Mouse (Mus musculus) testis, adult 2 months (tissue): ENCODE data around the gene Tbcc. TPM values are rescaled to one million over a fixed set of nuclear protein-coding genes. Genes with fewer than 3 reads are reported as not detected.

ENCODE experiments used
- H3K27ac ChIP-seq: fragments of 200-500 bp; 2 replicates; pipeline ENCODE4 v1.5.1; 2012; ENCODE audit warnings: low read depth, low read length; ENCODE audit not compliant: control insufficient read depth, insufficient read depth
- H3K27me3 ChIP-seq: fragments of 200-500 bp; 2 replicates; pipeline ENCODE4 v1.6.1; 2012; ENCODE audit warnings: mild to moderate bottlenecking, low read length, moderate library complexity; ENCODE audit not compliant: control insufficient read depth, insufficient read depth
- H3K36me3 ChIP-seq: fragments of 200-500 bp; 2 replicates; pipeline ENCODE4 v1.6.1; 2012; ENCODE audit warnings: mild to moderate bottlenecking, low read length; ENCODE audit not compliant: control insufficient read depth, insufficient read depth
- H3K4me1 ChIP-seq: fragments of 200-500 bp; 2 replicates; pipeline ENCODE4 v1.6.1; 2012; ENCODE audit warnings: low read length; ENCODE audit not compliant: control insufficient read depth, insufficient read depth
- H3K4me3 ChIP-seq: fragments of 200-500 bp; 2 replicates; pipeline ENCODE4 v1.5.1; 2012; ENCODE audit warnings: low read depth, mild to moderate bottlenecking, low read length, moderate library complexity, mixed read lengths; ENCODE audit not compliant: control insufficient read depth
- CTCF ChIP-seq: fragments of 200-500 bp; IDR thresholded peaks from 2 replicates; pipeline ENCODE4 v1.5.1; 2012; ENCODE audit warnings: low read depth, mild to moderate bottlenecking, inconsistent platforms, low read length, moderate library complexity; ENCODE audit not compliant: control insufficient read depth, insufficient read depth, insufficient replicate concordance
- POLR2A ChIP-seq: fragments of 200-500 bp; IDR thresholded peaks from 2 replicates; pipeline ENCODE4 v1.6.1; 2012; ENCODE audit warnings: low read depth, mild to moderate bottlenecking, inconsistent platforms, low read length, moderate library complexity; ENCODE audit not compliant: control insufficient read depth
- polyA plus RNA-seq: library from polyadenylated mRNA; depleted of rRNA; stranded (reverse); fragments of >200 nt; gene quantifications from 2 replicates; pipeline ENCODE4 v1.2.3, GENCODE M21; 2012

Tbcc gene
- polyA plus RNA-seq, 1 experiment = 54.5 TPM

DNA sequence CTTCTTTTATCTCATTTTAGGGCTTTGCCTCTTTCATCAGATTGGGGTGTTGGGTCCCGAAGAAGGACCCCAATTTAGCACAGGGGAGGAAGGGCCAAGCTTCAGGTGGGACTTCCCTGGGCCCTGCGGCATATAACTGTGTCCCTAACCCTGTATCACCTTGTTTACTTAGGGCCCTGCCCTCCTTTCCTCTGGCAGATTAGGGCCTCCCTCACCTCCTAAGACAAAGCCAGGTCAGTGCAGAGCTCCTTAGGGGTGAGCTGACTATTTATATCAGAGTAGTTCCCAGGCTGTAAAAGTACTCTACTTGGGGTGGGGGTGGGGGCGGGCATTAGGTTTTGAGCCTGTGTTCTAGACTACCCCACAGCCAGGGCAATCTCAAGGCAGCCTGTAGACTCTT lies 24.6 kb downstream of the Tbcc start:
- no peaks in the 10 kb centered on the region for H3K36me3 ChIP-seq
- no peak for TF ChIP-seq POLR2A
- TF ChIP-seq CTCF = no peak
- H3K27ac ChIP-seq = no peak overlapping the region
- H3K27me3 ChIP-seq = no peaks in the 10 kb centered on the region
- H3K4me3 ChIP-seq = no peak overlapping the region
- peaks cover 8% of the 10 kb centered on the region for H3K4me1 ChIP-seq

DNA sequence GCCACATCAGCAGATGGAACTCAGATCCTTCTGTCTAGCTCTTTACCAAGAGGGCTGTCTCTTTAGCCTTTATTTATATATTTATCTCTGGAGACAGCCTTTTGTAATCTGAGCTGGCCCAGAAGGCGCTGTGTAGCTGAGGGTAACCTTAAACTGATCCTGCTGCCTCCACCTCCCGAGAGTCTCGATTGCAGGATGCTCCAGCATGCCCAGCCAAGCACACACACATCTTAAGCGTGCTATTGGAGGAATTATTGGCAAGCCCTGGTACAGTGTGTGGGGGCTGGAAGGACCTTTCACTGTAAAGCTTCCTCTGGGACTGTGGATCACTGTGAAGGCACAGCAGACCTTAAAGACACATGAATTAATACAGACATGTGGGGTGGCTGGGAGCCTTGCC lies 28.5 kb downstream of the Tbcc start:
- Histone ChIP-seq H3K4me1 (peaks cover 4% of the 10 kb centered on the region), H3K4me3 (no peak overlapping the region), H3K36me3 (no peaks in the 10 kb centered on the region), H3K27me3 (no peaks in the 10 kb centered on the region), H3K27ac (no peak overlapping the region)
- TF ChIP-seq POLR2A (no peak), CTCF (no peak)

GRCm38 (mm10) chr17:46920855-46921254 lies 30.4 kb downstream of the Tbcc start:
- no peaks in the 10 kb centered on the region for H3K27me3 ChIP-seq
- H3K4me1 ChIP-seq = peaks cover 4% of the 10 kb centered on the region
- H3K36me3 ChIP-seq = no peaks in the 10 kb centered on the region
- no peak overlapping the region for H3K4me3 ChIP-seq
- TF ChIP-seq CTCF = no peak
- TF ChIP-seq POLR2A = no peak
- H3K27ac ChIP-seq = no peak overlapping the region

- TF ChIP-seq CTCF (no peak), POLR2A (no peak)
- Histone ChIP-seq H3K36me3 (no peaks in the 10 kb centered on the region), H3K4me1 (no peaks in the 10 kb centered on the region; the same call in 1 of the 2 replicates), H3K27me3 (no peaks in the 10 kb centered on the region), H3K4me3 (no peak overlapping the region), H3K27ac (no peak overlapping the region)
Observed at GRCm38 (mm10) chr17:46926192-46926591, 35.7 kb downstream of the Tbcc start.

- Histone ChIP-seq H3K4me1 (no peaks in the 10 kb centered on the region; the same call in 1 of the 2 replicates), H3K36me3 (no peaks in the 10 kb centered on the region), H3K4me3 (no peak overlapping the region), H3K27ac (no peak overlapping the region), H3K27me3 (no peaks in the 10 kb centered on the region)
- TF ChIP-seq POLR2A (no peak), CTCF (no peak)
Observed at GRCm38 (mm10) chr17:46926941-46927340, 36.5 kb downstream of the Tbcc start.

- Histone ChIP-seq H3K27me3 (no peaks in the 10 kb centered on the region), H3K27ac (no peak overlapping the region), H3K4me3 (no peak overlapping the region), H3K4me1 (no peaks in the 10 kb centered on the region; the same call in 1 of the 2 replicates), H3K36me3 (no peaks in the 10 kb centered on the region)
- TF ChIP-seq POLR2A (no peak), CTCF (no peak)
Observed at GRCm38 (mm10) chr17:46927781-46928180, 37.3 kb downstream of the Tbcc start.

DNA sequence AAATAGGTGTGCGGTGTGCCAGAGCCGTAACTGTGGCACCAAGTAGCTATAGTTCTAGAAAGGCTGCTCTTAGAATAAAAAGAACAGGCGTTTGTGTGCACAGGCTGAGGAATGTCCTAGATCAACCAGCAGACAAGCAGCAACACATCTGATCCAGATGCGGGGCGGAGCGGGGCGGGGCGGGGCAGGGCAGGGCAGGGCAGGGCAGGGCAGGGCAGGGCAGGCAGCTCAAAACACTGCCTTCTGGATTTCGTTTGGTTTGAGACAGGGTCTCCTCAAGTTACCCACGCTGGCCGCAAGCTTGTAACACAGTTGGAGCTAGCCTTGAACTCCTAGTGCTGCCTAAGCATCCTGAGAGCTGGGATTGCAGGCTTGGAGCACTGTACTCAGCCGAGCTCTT lies 38.8 kb downstream of the Tbcc start:
- Histone ChIP-seq H3K27ac (no peak overlapping the region), H3K36me3 (no peaks in the 10 kb centered on the region), H3K4me1 (no peaks in the 10 kb centered on the region; the same call in 1 of the 2 replicates), H3K27me3 (no peaks in the 10 kb centered on the region), H3K4me3 (no peak overlapping the region)
- TF ChIP-seq CTCF (no peak), POLR2A (no peak)

DNA sequence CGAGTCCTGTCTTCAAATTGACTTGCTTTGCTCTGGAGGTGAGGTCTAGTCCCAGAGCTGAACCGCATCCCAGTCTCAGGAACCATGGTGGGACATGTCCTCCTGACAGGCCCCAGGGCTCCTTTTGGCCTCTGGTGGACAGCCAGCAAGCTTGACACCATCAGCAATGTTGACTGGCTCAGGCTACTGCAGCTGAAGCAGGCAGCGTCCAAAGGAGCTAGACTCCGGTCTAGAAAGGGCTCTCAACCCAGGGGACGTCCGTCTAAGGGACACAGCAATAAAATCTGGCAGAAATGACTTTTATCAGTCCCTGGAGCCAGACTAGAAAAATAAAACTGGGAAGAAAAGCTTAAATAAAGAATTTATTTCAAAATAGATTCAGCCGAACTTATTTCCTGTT lies 39.4 kb downstream of the Tbcc start:
- no peaks in the 10 kb centered on the region for H3K36me3 ChIP-seq
- no peaks in the 10 kb centered on the region; the same call in 1 of the 2 replicates for H3K4me1 ChIP-seq
- H3K27me3 ChIP-seq = no peaks in the 10 kb centered on the region
- no peak overlapping the region for H3K4me3 ChIP-seq
- TF ChIP-seq POLR2A (no peak), CTCF (no peak)
- no peak overlapping the region for H3K27ac ChIP-seq
